Mouse (Mus musculus) heart, postnatal 36 days (tissue): Measurements from ENCODE around the gene Tpst2. TPM values are rescaled to one million over a fixed set of nuclear protein-coding genes. Genes with fewer than 3 reads are reported as not detected.
"Not testable (repeated sequence)": the region's sequence is repeated elsewhere in the genome, so short reads cannot be mapped to it uniquely, and the experiment has no call there.

ENCODE experiments used
- DNase-seq, 2 experiments: peaks; one replicate each; pipeline ENCODE4 v3.0.0; 2021 to 2022
- intact Hi-C: fragments of 180-260 bp; cut with DNase I; formaldehyde crosslinking; loops from one replicate; pipeline ENCODE4 v1.15.1; 2025
- total RNA-seq, 2 experiments: library from RNA; stranded (reverse); gene quantifications; 2 replicates each; pipeline ENCODE4 v1.2.3; 2021

Tpst2 gene
- total RNA-seq, 2 experiments from 2014 or later = 39.1 to 42.0 TPM

- DNase-seq = no peak
- intact Hi-C loops = loop anchor here (2.0 kb wide), 1 partner anchor 16 kb away; no protein-coding TSS in a partner anchor
These were observed 18.2 kb downstream of the Tpst2 start for GRCm38 (mm10) chr5:112294696-112295095.

- intact Hi-C loops = loop anchor here (2.0 kb wide), 1 partner anchor 16 kb away; no protein-coding TSS in a partner anchor
- no peak for DNase-seq
These were observed 18.7 kb downstream of the Tpst2 start for GRCm38 (mm10) chr5:112295162-112295561.

DNA sequence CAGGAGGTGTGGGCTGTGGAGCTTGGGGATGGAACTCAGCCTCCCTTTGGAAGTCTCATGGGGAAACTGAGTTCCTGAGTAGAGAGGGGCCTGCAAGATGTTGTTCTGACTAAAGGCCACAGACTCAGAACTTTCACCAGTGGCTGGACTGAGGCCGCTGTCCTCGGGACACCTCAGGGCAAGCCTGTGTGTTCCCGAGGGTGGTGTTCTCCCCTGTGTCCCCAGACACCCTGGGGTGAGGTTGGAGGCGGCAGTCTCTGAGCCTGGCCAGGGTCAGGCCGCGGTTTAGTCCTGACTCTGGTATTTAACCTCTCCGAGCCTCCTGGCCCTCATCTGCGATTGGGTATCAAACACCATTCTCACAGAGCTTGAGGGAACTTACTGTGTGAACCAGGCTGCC lies 19.1 kb downstream of the Tpst2 start:
- no peak for DNase-seq
- intact Hi-C loops = loop anchor here (2.0 kb wide), 1 partner anchor 17 kb away; no protein-coding TSS in a partner anchor

- DNase-seq = no peak
- intact Hi-C loops = no loop called here
These were observed 20.1 kb downstream of the Tpst2 start for GRCm38 (mm10) chr5:112296404-112297181.

GRCm38 (mm10) chr5:112297257-112297656 lies 20.8 kb downstream of the Tpst2 start:
- DNase-seq = no peak
- intact Hi-C loops = no loop called here

GRCm38 (mm10) chr5:112298226-112298988 lies 21.9 kb downstream of the Tpst2 start:
- intact Hi-C loops = no loop called here
- peak; percentile 40 to 51 for DNase-seq

- intact Hi-C loops = no loop called here
- no peak for DNase-seq
These were observed 22.9 kb downstream of the Tpst2 start for GRCm38 (mm10) chr5:112299399-112299798.

GRCm38 (mm10) chr5:112300112-112300511 lies 23.6 kb downstream of the Tpst2 start:
- no peak for DNase-seq
- intact Hi-C loops = loop anchor here (2.0 kb wide), 1 partner anchor 17 kb away; no protein-coding TSS in a partner anchor

- intact Hi-C loops = loop anchor here (2.0 kb wide), 1 partner anchor 16 kb away; no protein-coding TSS in a partner anchor
- DNase-seq = no peak
These were observed 24.3 kb downstream of the Tpst2 start for GRCm38 (mm10) chr5:112300721-112301308.

GRCm38 (mm10) chr5:112301694-112302093 lies 25.2 kb downstream of the Tpst2 start:
- intact Hi-C loops = loop anchor here (2.0 kb wide), 1 partner anchor 15 kb away; no protein-coding TSS in a partner anchor
- DNase-seq = no peak

- intact Hi-C loops = no loop called here
These were observed 25.8 kb downstream of the Tpst2 start for GRCm38 (mm10) chr5:112302310-112302709.

GRCm38 (mm10) chr5:112305842-112306241 lies 29.4 kb downstream of the Tpst2 start:
- intact Hi-C loops = no loop called here
- no peak for DNase-seq

More at GRCm38 (mm10) chr5:112302310-112302709, 25.8 kb downstream of the Tpst2 start:
- no peak for DNase-seq

DNA sequence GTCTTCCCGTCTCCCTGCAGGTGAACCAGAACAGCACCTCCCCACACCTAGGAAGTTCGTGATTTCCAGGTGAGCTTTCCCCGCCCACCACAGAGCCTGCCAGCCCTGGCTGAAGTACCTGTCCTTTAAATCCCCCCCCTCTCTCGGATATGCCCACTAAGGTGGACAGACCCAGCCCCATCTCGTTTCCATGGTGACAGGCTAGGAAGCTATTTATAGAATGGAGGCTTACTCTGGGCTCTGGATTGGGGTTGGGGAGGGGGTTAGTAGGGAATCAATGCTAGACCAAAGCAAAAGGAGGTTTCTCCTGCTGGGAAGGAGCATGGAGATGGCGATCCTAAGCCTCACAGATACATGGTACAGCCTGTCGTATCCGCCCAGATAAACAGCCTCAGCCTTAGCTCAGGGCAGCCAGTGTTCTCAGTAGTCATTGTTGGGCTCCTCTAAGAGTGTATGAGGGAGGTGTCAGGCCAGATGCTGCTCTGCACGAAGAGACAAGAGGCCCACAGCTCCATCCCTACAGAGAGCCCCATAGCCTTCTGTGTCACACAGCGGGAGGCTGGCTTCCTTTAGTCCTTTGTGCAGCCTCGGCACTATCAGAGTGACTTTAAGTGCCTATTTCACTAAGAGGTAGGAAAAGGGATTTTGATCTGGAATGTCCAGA lies 36.9 kb downstream of the Tpst2 start:
- no peak for DNase-seq
- intact Hi-C loops = no loop called here

DNA sequence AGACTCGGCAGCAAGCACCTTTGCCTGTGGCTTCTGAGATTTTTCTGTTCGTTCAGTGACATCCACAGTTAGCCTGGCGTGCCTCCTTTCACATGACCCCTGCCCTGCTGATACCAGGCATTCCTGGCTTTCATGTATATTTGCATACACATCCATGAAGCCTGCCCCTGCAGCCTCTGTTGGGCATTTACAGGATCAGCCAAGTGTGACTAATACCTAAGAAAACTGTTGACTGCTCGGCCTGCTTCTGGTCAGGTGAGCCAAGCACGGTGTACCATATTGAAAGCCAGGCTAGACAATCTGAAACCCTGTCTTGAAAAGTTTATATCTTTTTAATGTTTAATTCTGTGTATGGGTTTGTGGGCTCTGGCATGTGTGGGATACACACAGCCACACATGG lies 40.0 kb downstream of the Tpst2 start:
- intact Hi-C loops = loop anchor here (2.0 kb wide), 1 partner anchor 16 kb away; no protein-coding TSS in a partner anchor
- DNase-seq = no peak

DNA sequence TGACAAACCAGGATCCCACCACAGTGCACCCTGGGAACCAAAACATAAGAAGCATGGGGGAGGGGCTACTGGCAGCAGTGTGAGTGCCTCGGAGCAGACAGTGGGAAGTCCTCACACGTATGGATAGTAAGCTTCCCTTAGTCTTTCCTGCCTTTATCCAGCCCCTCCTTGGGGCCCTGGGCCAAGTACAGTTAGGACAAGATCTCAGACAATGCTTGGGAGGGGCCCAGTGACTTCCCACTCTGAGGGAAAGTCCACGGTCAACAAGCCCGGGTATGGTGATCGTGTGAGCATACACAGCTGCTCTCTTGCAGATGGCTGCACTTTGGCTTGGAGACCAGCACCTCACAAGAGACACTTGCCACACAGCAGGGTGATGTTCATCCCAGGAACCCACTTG lies 40.8 kb downstream of the Tpst2 start:
- intact Hi-C loops = loop anchor here (2.0 kb wide), 1 partner anchor 17 kb away; no protein-coding TSS in a partner anchor
- peak in 1 of 2 experiments; percentile 33 for DNase-seq

- DNase-seq, intact Hi-C loops: not testable (repeated sequence)
These were observed 42.9 kb downstream of the Tpst2 start for GRCm38 (mm10) chr5:112319343-112319742.

DNA sequence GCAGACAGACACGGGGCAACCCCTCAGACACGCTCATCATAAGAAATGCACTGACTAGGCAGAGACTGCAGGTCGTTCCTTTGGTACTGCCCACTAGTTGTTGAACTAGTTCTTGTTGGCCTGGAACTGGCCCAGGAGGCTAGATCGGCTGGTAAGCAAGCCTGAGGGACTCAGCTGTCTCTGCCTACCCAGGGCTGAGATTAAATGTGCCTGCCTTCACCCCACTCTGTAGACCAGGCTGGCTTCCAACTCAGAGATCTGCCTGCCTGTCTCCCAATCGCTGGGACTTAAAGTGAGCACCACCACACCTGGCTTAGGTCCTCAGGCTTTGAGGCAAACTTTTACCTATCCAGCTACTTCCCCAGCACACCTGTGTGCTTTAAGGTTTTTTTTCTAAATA lies 43.9 kb downstream of the Tpst2 start:
- intact Hi-C loops = no loop called here
- no peak for DNase-seq

- intact Hi-C loops = no loop called here
- DNase-seq = no peak
These were observed 44.4 kb downstream of the Tpst2 start for GRCm38 (mm10) chr5:112320936-112321335.

- no peak for DNase-seq
- intact Hi-C loops = no loop called here
These were observed 44.9 kb downstream of the Tpst2 start for GRCm38 (mm10) chr5:112321376-112321775.

DNA sequence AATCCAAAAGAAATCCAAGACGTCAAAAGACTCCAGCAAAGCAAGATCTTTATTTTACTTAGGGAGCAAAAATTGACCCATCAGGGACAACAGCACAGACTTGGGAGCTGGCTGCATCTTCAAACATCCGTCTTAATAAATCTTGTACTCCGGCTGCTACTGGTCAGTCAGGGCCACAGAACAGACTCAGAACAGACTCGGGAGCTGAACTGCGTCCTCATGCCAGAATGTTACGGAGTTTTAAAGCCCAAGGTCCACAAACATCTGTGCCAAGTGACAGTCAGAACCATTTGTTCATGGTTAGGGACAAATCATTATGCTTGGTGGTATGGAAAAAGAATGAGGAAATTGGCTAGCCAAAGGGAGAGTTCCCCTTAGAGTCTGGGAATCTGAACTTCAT lies 46.8 kb downstream of the Tpst2 start:
- no peak for DNase-seq
- intact Hi-C loops = no loop called here
